Mouse (Mus musculus): ENCODE measurements at regions not wholly inside any gene's neighbourhood (a gene's known extent, or its start where the extent isn't known, plus 50 kb on each side); places are given as distances from the start of the nearest gene placed in this dataset.

GRCm38 (mm10) chr10:65716914-65717610, 1378.9 kb upstream of the Jmjd1c start:
- peak; percentile 63 for ATAC-seq (ENCODE audit: low read depth)
- no peak overlapping the region for H3K9ac ChIP-seq
- H3K27ac ChIP-seq (replicated peaks) = no peak overlapping the region
- no peaks in the 10 kb centered on the region for H3K27me3 ChIP-seq
- H3K36me3 ChIP-seq = no peaks in the 10 kb centered on the region
- no peaks in the 10 kb centered on the region for H3K4me1 ChIP-seq (replicated peaks)
- H3K4me2 ChIP-seq = no peak overlapping the region
- 62% methylated on average over 6 of the region's 6 CpGs for WGBS
- no peaks in the 10 kb centered on the region for H3K9me3 ChIP-seq
- no peak overlapping the region for H3K4me3 ChIP-seq

DNA sequence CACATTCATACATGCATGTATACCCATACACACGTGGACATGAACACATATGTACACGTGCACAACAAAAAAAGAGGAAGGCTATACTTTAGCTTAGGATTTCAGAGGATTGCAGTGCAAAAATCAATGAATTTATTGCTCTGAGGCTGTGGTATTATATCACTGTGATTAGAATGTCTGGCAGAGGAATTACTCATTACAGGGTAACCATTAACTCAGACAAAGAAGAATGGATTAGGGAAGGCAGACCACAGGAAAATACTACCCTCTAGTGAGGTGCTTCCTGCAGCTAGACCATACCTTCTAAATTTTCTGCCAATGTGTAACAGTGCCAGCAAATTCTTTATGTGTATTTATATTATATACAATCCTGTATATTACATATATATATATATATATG, 1373.4 kb upstream of the Jmjd1c start:
- no peak overlapping the region for H3K4me3 ChIP-seq
- no peaks in the 10 kb centered on the region for H3K9me3 ChIP-seq
- WGBS = 77% methylated on average over 2 of the region's 2 CpGs
- H3K27me3 ChIP-seq = no peaks in the 10 kb centered on the region
- no peak overlapping the region for H3K4me2 ChIP-seq
- H3K27ac ChIP-seq (replicated peaks) = no peak overlapping the region
- no peak for ATAC-seq (ENCODE audit: low read depth)
- no peaks in the 10 kb centered on the region for H3K36me3 ChIP-seq
- H3K9ac ChIP-seq = no peak overlapping the region
- H3K4me1 ChIP-seq (replicated peaks) = no peaks in the 10 kb centered on the region

- ATAC-seq (ENCODE audit: low read depth) = no peak
- WGBS = 43% methylated on average over 4 of the region's 4 CpGs
These were observed 1326.5 kb upstream of the Jmjd1c start for GRCm38 (mm10) chr10:65769451-65769850.

GRCm38 (mm10) chr10:65771936-65772335, 1324.0 kb upstream of the Jmjd1c start:
- no peak overlapping the region for H3K4me2 ChIP-seq
- H3K9ac ChIP-seq = no peak overlapping the region
- no peaks in the 10 kb centered on the region for H3K27me3 ChIP-seq
- 90% methylated on average over 5 of the region's 5 CpGs for WGBS
- no peak overlapping the region for H3K4me3 ChIP-seq
- H3K9me3 ChIP-seq = no peaks in the 10 kb centered on the region
- no peaks in the 10 kb centered on the region for H3K4me1 ChIP-seq (replicated peaks)
- no peak for ATAC-seq (ENCODE audit: low read depth)
- H3K36me3 ChIP-seq = no peaks in the 10 kb centered on the region
- H3K27ac ChIP-seq (replicated peaks) = no peak overlapping the region

More at GRCm38 (mm10) chr10:65769451-65769850, 1326.5 kb upstream of the Jmjd1c start:
- Histone ChIP-seq H3K4me2 (no peak overlapping the region), H3K27me3 (no peaks in the 10 kb centered on the region), H3K4me3 (no peak overlapping the region), H3K27ac (replicated peaks) (no peak overlapping the region), H3K4me1 (replicated peaks) (no peaks in the 10 kb centered on the region), H3K9ac (no peak overlapping the region), H3K36me3 (no peaks in the 10 kb centered on the region), H3K9me3 (no peaks in the 10 kb centered on the region)

DNA sequence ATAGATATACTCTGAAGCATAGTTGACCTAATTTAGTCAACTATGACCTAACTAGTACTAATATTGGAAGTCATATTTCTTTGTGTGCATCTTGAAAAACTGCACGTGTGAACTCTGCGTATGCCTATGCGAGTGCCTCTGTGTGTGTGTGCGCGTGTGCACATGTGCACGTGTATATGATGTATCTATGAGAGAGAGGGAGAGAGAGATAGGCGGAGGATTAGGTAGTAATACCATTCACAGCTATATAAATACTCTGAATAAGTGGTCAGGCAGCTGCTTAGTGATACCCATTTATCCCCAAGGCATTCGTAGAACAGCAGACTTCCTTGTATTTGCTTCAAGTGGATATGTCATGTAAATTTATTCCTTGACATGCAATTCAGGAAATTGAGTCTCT, 1310.9 kb upstream of the Jmjd1c start:
- Histone ChIP-seq H3K9me3 (no peaks in the 10 kb centered on the region), H3K36me3 (no peaks in the 10 kb centered on the region), H3K27ac (replicated peaks) (no peak overlapping the region), H3K4me3 (no peak overlapping the region), H3K4me2 (no peak overlapping the region), H3K4me1 (replicated peaks) (no peaks in the 10 kb centered on the region; the same call in 1 of the 2 replicates), H3K9ac (no peak overlapping the region), H3K27me3 (no peaks in the 10 kb centered on the region)
- 79% methylated on average over 8 of the region's 8 CpGs for WGBS
- no peak for ATAC-seq (ENCODE audit: low read depth)

Measured in neural tube, embryonic 13.5 days (tissue).